Mouse (Mus musculus) CD4-positive, CD25-positive, alpha-beta regulatory T cell, adult 4 months (primary cell): ENCODE data around the gene Gm20509. TPM values are rescaled to one million over a fixed set of nuclear protein-coding genes. Genes with fewer than 3 reads are reported as not detected.
A peak's percentile ranks its signal among the peaks of the same experiment; 100 is the strongest.
"Not testable (repeated sequence)": the region's sequence is repeated elsewhere in the genome, so short reads cannot be mapped to it uniquely, and the experiment has no call there.

Experiments used
- ATAC-seq: one replicate; pipeline ENCODE4 v1.8.0; 2017
- polyA plus RNA-seq, 2 experiments: library from polyadenylated mRNA; unstranded; fragments of 100-300 nt; shearing (Covaris generic); gene quantifications; one replicate each; pipeline ENCODE4 v1.2.1; 2017

Gene Gm20509
- polyA plus RNA-seq: not detected

- no peak for ATAC-seq
Observed at GRCm38 (mm10) chr9:73102181-73102580, at the start of gene Gm20509. Gene Gm20509, plus strand, starts transcription at chr9:73102470.

- peak; percentile 76 for ATAC-seq
Observed at GRCm38 (mm10) chr9:73055441-73055911, 46.8 kb upstream of the Gm20509 start.

- ATAC-seq: no peak
Observed at GRCm38 (mm10) chr9:73059224-73059623, 43.0 kb upstream of the Gm20509 start.

GRCm38 (mm10) chr9:73063621-73064290 lies 38.5 kb upstream of the Gm20509 start:
- no peak for ATAC-seq

GRCm38 (mm10) chr9:73067086-73067485 lies 35.2 kb upstream of the Gm20509 start:
- no peak for ATAC-seq

- ATAC-seq: peak; percentile 25
Observed at GRCm38 (mm10) chr9:73068230-73068679, 34.0 kb upstream of the Gm20509 start.

- no peak for ATAC-seq
Observed at GRCm38 (mm10) chr9:73068688-73069087, 33.6 kb upstream of the Gm20509 start.

- peak; percentile 53 for ATAC-seq
Observed at GRCm38 (mm10) chr9:73070971-73071659, 31.2 kb upstream of the Gm20509 start.

GRCm38 (mm10) chr9:73072426-73072825 lies 29.8 kb upstream of the Gm20509 start:
- ATAC-seq: no peak

- ATAC-seq: peak; percentile 78
Observed at GRCm38 (mm10) chr9:73073169-73073568, 29.1 kb upstream of the Gm20509 start.

GRCm38 (mm10) chr9:73079349-73079748 lies 22.9 kb upstream of the Gm20509 start:
- not testable (repeated sequence) for ATAC-seq

- ATAC-seq: peak; percentile 33
Observed at GRCm38 (mm10) chr9:73079801-73080325, 22.4 kb upstream of the Gm20509 start.

GRCm38 (mm10) chr9:73082291-73083000 lies 19.8 kb upstream of the Gm20509 start:
- ATAC-seq: no peak

- ATAC-seq: no peak
Observed at GRCm38 (mm10) chr9:73083956-73084355, 18.3 kb upstream of the Gm20509 start.

GRCm38 (mm10) chr9:73085845-73086244 lies 16.4 kb upstream of the Gm20509 start:
- ATAC-seq: no peak

GRCm38 (mm10) chr9:73087121-73087520 lies 15.1 kb upstream of the Gm20509 start:
- no peak for ATAC-seq

GRCm38 (mm10) chr9:73087581-73087980 lies 14.7 kb upstream of the Gm20509 start:
- ATAC-seq: no peak

GRCm38 (mm10) chr9:73089222-73089920 lies 12.9 kb upstream of the Gm20509 start:
- peak; percentile 74 for ATAC-seq

- ATAC-seq: no peak
Observed at GRCm38 (mm10) chr9:73090121-73090520, 12.1 kb upstream of the Gm20509 start.

GRCm38 (mm10) chr9:73091747-73092146 lies 10.5 kb upstream of the Gm20509 start:
- ATAC-seq: peak; percentile 67

GRCm38 (mm10) chr9:73094580-73094979 lies 7.7 kb upstream of the Gm20509 start:
- no peak for ATAC-seq

GRCm38 (mm10) chr9:73097898-73098297 lies 4.4 kb upstream of the Gm20509 start:
- ATAC-seq: no peak
